10 mouse cellular contexts compared by ENCODE assay signal in genomic region chr11:115911632-115912376, GRCm38 (mm10). TPM values are rescaled to one million over a fixed set of nuclear protein-coding genes. Genes with fewer than 3 reads are reported as not detected.
DNase-seq lines count a peak whose midpoint lies in the region; ATAC-seq and TF ChIP-seq lines count a peak whose summit lies in the region.
"Had no signal": no experiment of that assay in that cellular context is flagged by ENCODE, and none has a peak within 500 bp of the region (broad histone marks: within the 10 kb centered on the region; RNA-seq: fewer than 3 reads in every experiment).

TSS of gene Smim6 (plus strand) at chr11:115912017.

- no peak for TF ChIP-seq POLR2A in heart, adult 2 months (IDR thresholded peaks at IDR 0.05; ENCODE audit: insufficient read depth, low read depth, low read length)

- TF ChIP-seq CTCF in heart, adult 2 months (IDR thresholded peaks at IDR 0.05), result no peak

- H3K27me3 ChIP-seq in heart, embryonic 13.5 days (replicated peaks), result no peaks in the 10 kb centered on the region
- no peaks in the 10 kb centered on the region for H3K27me3 ChIP-seq in heart, adult 2 months (ENCODE audit: control insufficient read depth, insufficient read depth, low read length)
- no peaks in the 10 kb centered on the region for H3K27me3 ChIP-seq in midbrain, embryonic 10.5 days (ENCODE audit: low read depth, poor library complexity, severe bottlenecking)
- no peaks in the 10 kb centered on the region for H3K27me3 ChIP-seq in forebrain, embryonic 13.5 days
- H3K27me3 ChIP-seq: forebrain, embryonic 15.5 days had no signal

- peaks cover 10% of the 10 kb centered on the region for H3K4me1 ChIP-seq in heart, embryonic 13.5 days
- H3K4me1 ChIP-seq in heart, adult 2 months (ENCODE audit: control insufficient read depth, insufficient read depth, low read length), result peaks cover 3% of the 10 kb centered on the region; the same call in 1 of the 2 replicates
- 0 out of 2 replicates have a peak, but pooled peaks cover 2% of the 10 kb centered on the region for H3K4me1 ChIP-seq in midbrain, embryonic 10.5 days
- H3K4me1 ChIP-seq in forebrain, embryonic 13.5 days, result no peaks in the 10 kb centered on the region
- H3K4me1 ChIP-seq: forebrain, embryonic 15.5 days had no signal

- 0 out of 2 replicates have a peak within 1 kb of the TSS, but pooled peaks have one; percentile 19 for H3K9ac ChIP-seq in heart, embryonic 13.5 days
- no peak within 1 kb of the TSS for H3K9ac ChIP-seq in heart, adult 2 months (ENCODE audit: low read depth, low read length)
- no peak within 1 kb of the TSS for H3K9ac ChIP-seq in forebrain, embryonic 13.5 days
- H3K9ac ChIP-seq: forebrain, embryonic 15.5 days had no signal

- DNase-seq in heart, adult 2 months, result no peak
- peak; percentile 77 to 85 for DNase-seq in kidney, postnatal 36 days
- DNase-seq in midbrain, embryonic 10.5 days (ENCODE audit: low spot score), result no peak
- no peak for DNase-seq in frontal cortex, postnatal 25 days (ENCODE audit: low spot score in 2 of 2)
- DNase-seq: B cell, adult 2 months had no signal

- intact Hi-C loops in heart, adult 2 months (cut with DNase I), result no loop called here

- 76% methylated on average over 11 of the region's 11 CpGs for WGBS in heart, embryonic 13.5 days
- 63% methylated on average over 11 of the region's 11 CpGs for WGBS in heart, adult 2 months
- WGBS in midbrain, embryonic 10.5 days, result 89% methylated on average over 11 of the region's 11 CpGs
- 86% methylated on average over 11 of the region's 11 CpGs for WGBS in forebrain, embryonic 13.5 days

- H3K4me2 ChIP-seq in heart, embryonic 13.5 days, result no peak within 1 kb of the TSS
- no peak within 1 kb of the TSS for H3K4me2 ChIP-seq in forebrain, embryonic 13.5 days
- H3K4me2 ChIP-seq: forebrain, embryonic 15.5 days had no signal

- no peak for ATAC-seq in heart, embryonic 13.5 days (ENCODE audit: extremely low read depth, insufficient number of reproducible peaks, low FRiP score, low TSS enrichment)
- ATAC-seq in common myeloid progenitor, adult 5-6 weeks (replicated peaks; ENCODE audit: low read depth, poor library complexity, severe bottlenecking), result peak; percentile 60
- ATAC-seq in megakaryocyte, adult 5-6 weeks (ENCODE audit: poor library complexity, severe bottlenecking), result peak; percentile 49
- no peak for ATAC-seq in forebrain, embryonic 13.5 days
- ATAC-seq: forebrain, embryonic 15.5 days had no signal

- H3K27ac ChIP-seq in heart, embryonic 13.5 days (replicated peaks), result 0 out of 2 replicates have a peak within 1 kb of the TSS, but pooled peaks have one; percentile 28
- no peak within 1 kb of the TSS for H3K27ac ChIP-seq in heart, adult 2 months
- H3K27ac ChIP-seq in midbrain, embryonic 10.5 days (replicated peaks), result no peak within 1 kb of the TSS
- no peak within 1 kb of the TSS for H3K27ac ChIP-seq in forebrain, embryonic 13.5 days
- H3K27ac ChIP-seq: forebrain, embryonic 15.5 days had no signal

- peaks cover 67% of the 10 kb centered on the region for H3K36me3 ChIP-seq in heart, embryonic 13.5 days
- no peaks in the 10 kb centered on the region for H3K36me3 ChIP-seq in heart, adult 2 months (ENCODE audit: control insufficient read depth, insufficient read depth, low read length)
- peaks cover 66% of the 10 kb centered on the region for H3K36me3 ChIP-seq in midbrain, embryonic 10.5 days
- H3K36me3 ChIP-seq in forebrain, embryonic 13.5 days (ENCODE audit: poor library complexity, severe bottlenecking), result peaks cover 64% of the 10 kb centered on the region

- H3K9me3 ChIP-seq in heart, embryonic 13.5 days, result no peaks in the 10 kb centered on the region
- H3K9me3 ChIP-seq in midbrain, embryonic 10.5 days (replicated peaks), result no peaks in the 10 kb centered on the region
- H3K9me3 ChIP-seq in forebrain, embryonic 13.5 days (replicated peaks), result no peaks in the 10 kb centered on the region
- H3K9me3 ChIP-seq: forebrain, embryonic 15.5 days had no signal

- TF ChIP-seq EP300 in heart, adult 2 months (IDR thresholded peaks at IDR 0.05; ENCODE audit: insufficient read depth, low read depth, low read length), result no peak

- no peaks in the 10 kb centered on the region for H3K79me2 ChIP-seq in heart, adult 2 months (replicated peaks; ENCODE audit: control insufficient read depth, insufficient read depth, low read length)

- H3K4me3 ChIP-seq in heart, embryonic 13.5 days, result no peak within 1 kb of the TSS
- H3K4me3 ChIP-seq in heart, adult 2 months, result no peak within 1 kb of the TSS
- H3K4me3 ChIP-seq in midbrain, embryonic 10.5 days, result no peak within 1 kb of the TSS
- no peak within 1 kb of the TSS for H3K4me3 ChIP-seq in forebrain, embryonic 13.5 days
- H3K4me3 ChIP-seq: forebrain, embryonic 15.5 days had no signal

RNA-seq across cellular contexts. Expression of gene Smim6, which starts in this region (rescaled TPM):
- polyA plus RNA-seq in heart, embryonic 13.5 days (2015; fragmentation: Nextera tagmentation; extraction: Ambion mirVana), result 1.4 TPM in 2 replicates
- not detected for total RNA-seq in heart, adult 2 months (2021)
- 0.29 and 0.35 TPM in 2 replicates for polyA plus RNA-seq in heart, adult 2 months (2012; rRNA removed)
- total RNA-seq in common myeloid progenitor, adult 5-6 weeks (2017), result 0.34 and 2.0 TPM in 2 replicates
- total RNA-seq in megakaryocyte, adult 5-6 weeks (2015), result 2.7 and 4.9 TPM in 2 replicates
- total RNA-seq in megakaryocyte, adult 5-6 weeks (2017), result 0.73 TPM in 1 of 2 replicates, not detected in the other
- 1.00 and 1.3 TPM in 2 replicates for polyA plus RNA-seq in midbrain, embryonic 10.5 days (2016; fragmentation: Nextera tagmentation; extraction: Ambion mirVana)
- polyA plus RNA-seq in forebrain, embryonic 13.5 days (2015; fragmentation: Nextera tagmentation; extraction: Ambion mirVana), result 0.80 and 0.86 TPM in 2 replicates

Comparison
In these comparisons a context has a peak if more than half of its experiments do, and no peak if none do; other contexts are left out.
1. ATAC-seq: peak in common myeloid progenitor, adult 5-6 weeks (single experiment) and megakaryocyte, adult 5-6 weeks (single experiment); none in heart, embryonic 13.5 days (single experiment) and forebrain, embryonic 13.5 days (single experiment).
2. DNase-seq: peak in kidney, postnatal 36 days (2 of 2); none in heart, adult 2 months (0 of 2), midbrain, embryonic 10.5 days (single experiment) and frontal cortex, postnatal 25 days (0 of 2).